Mouse (Mus musculus) small intestine, adult 2 months (tissue): Measurements from ENCODE around the gene Scrn3.

Source experiments
- CTCF ChIP-seq: fragments of 200-500 bp; IDR thresholded peaks from 2 replicates; pipeline ENCODE4 v1.5.1; 2012; ENCODE audit warnings: low read depth, mild to moderate bottlenecking, control low read depth, inconsistent platforms, low read length, moderate library complexity, mixed read lengths; ENCODE audit not compliant: insufficient replicate concordance, insufficient read length; ENCODE audit errors: extremely low read depth
- POLR2A ChIP-seq: fragments of 200-500 bp; IDR thresholded peaks from 2 replicates; pipeline ENCODE4 v1.6.1; 2012; ENCODE audit warnings: low read depth, mild to moderate bottlenecking, control low read depth, inconsistent platforms, low read length, moderate library complexity

- no peak for TF ChIP-seq CTCF
- no peak for TF ChIP-seq POLR2A
Observed at GRCm38 (mm10) chr2:73266011-73266410, 46.4 kb upstream of the Scrn3 start.
